Mouse (Mus musculus) limb, embryonic 13.5 days (tissue): ENCODE measurements around the gene Vps13d. TPM values are rescaled to one million over a fixed set of nuclear protein-coding genes. Genes with fewer than 3 reads are reported as not detected.

Experiments
- ATAC-seq: fragments of 200-750 bp; cut with Nextera tagmentation; 2 replicates; pipeline ENCODE4 v1.8.0; 2017; ENCODE audit warnings: low read depth, moderate number of reproducible peaks, moderate TSS enrichment; ENCODE audit not compliant: low FRiP score
- H3K27ac ChIP-seq: fragments of 300-500 bp; sonication (generic); 2 replicates; pipeline ENCODE4 v1.5.1; 2015; ENCODE audit warnings: inconsistent platforms, mild to moderate bottlenecking, moderate library complexity
- H3K27me3 ChIP-seq: fragments of 300-500 bp; sonication (generic); 2 replicates; pipeline ENCODE4 v1.6.1; 2015; ENCODE audit warnings: mild to moderate bottlenecking, inconsistent platforms
- H3K36me3 ChIP-seq: fragments of 300-500 bp; sonication (generic); 2 replicates; pipeline ENCODE4 v1.6.1; 2015; ENCODE audit warnings: inconsistent platforms, mild to moderate bottlenecking, moderate library complexity
- H3K4me1 ChIP-seq: fragments of 300-500 bp; sonication (generic); 2 replicates; pipeline ENCODE4 v1.6.1; 2015; ENCODE audit warnings: inconsistent platforms
- H3K4me2 ChIP-seq: fragments of 300-500 bp; sonication (generic); replicated peaks from 2 replicates; pipeline ENCODE4 v1.6.1; 2015; ENCODE audit warnings: inconsistent platforms, mild to moderate bottlenecking, moderate library complexity
- H3K4me3 ChIP-seq: fragments of 300-500 bp; sonication (generic); 2 replicates; pipeline ENCODE4 v1.5.1; 2015; ENCODE audit warnings: moderate library complexity, mild to moderate bottlenecking, inconsistent platforms
- H3K9ac ChIP-seq: fragments of 300-500 bp; sonication (generic); 2 replicates; pipeline ENCODE4 v1.6.1; 2015; ENCODE audit warnings: mild to moderate bottlenecking, inconsistent platforms
- H3K9me3 ChIP-seq: fragments of 300-500 bp; sonication (generic); 2 replicates; pipeline ENCODE4 v1.6.1; 2016; ENCODE audit warnings: inconsistent platforms
- WGBS: fragments of 180-500 bp; shearing (Covaris S2); methylation state at CpG from one replicate; pipeline ENCODE4 v1.1.7; 2015; 5-methylcytosine and 5-hydroxymethylcytosine counted together
- polyA plus RNA-seq: library from polyadenylated mRNA; unstranded; fragments of >200 nt; fragmentation: Nextera tagmentation; extraction: Ambion mirVana; gene quantifications from 2 replicates; pipeline ENCODE4 v1.2.1, GENCODE M21; 2015

Vps13d gene
- polyA plus RNA-seq, 1 experiment from 2014 or later: 13.1 TPM

- H3K4me3 ChIP-seq: no peak overlapping the region
- no peak overlapping the region for H3K4me2 ChIP-seq
- H3K4me1 ChIP-seq: peaks cover 57% of the 10 kb centered on the region
- no peaks in the 10 kb centered on the region for H3K27me3 ChIP-seq
- 92% methylated on average over 7 of the region's 7 CpGs for WGBS
- H3K36me3 ChIP-seq: peaks cover 9% of the 10 kb centered on the region
- H3K9ac ChIP-seq: no peak overlapping the region
- H3K27ac ChIP-seq: no peak overlapping the region
- no peak for ATAC-seq
- no peaks in the 10 kb centered on the region for H3K9me3 ChIP-seq
Observed at GRCm38 (mm10) chr4:144986016-144986805, 208.6 kb downstream of the Vps13d start.

GRCm38 (mm10) chr4:144983821-144984371 lies 210.9 kb downstream of the Vps13d start:
- Histone ChIP-seq H3K27ac (no peak overlapping the region), H3K9me3 (no peaks in the 10 kb centered on the region), H3K9ac (no peak overlapping the region), H3K4me1 (peaks cover 60% of the 10 kb centered on the region), H3K4me2 (no peak overlapping the region), H3K4me3 (no peak overlapping the region), H3K27me3 (no peaks in the 10 kb centered on the region), H3K36me3 (peaks cover 9% of the 10 kb centered on the region)
- WGBS: 64% methylated on average over 8 of the region's 8 CpGs
- no peak for ATAC-seq

- 63% methylated on average over 8 of the region's 8 CpGs for WGBS
Observed at GRCm38 (mm10) chr4:144983228-144983744, 211.5 kb downstream of the Vps13d start.

GRCm38 (mm10) chr4:144980811-144981551 lies 213.8 kb downstream of the Vps13d start:
- Histone ChIP-seq H3K4me3 (no peak overlapping the region), H3K9ac (no peak overlapping the region), H3K27me3 (no peaks in the 10 kb centered on the region), H3K9me3 (no peaks in the 10 kb centered on the region), H3K4me2 (no peak overlapping the region), H3K36me3 (peaks cover 11% of the 10 kb centered on the region), H3K4me1 (peaks cover 64% of the 10 kb centered on the region), H3K27ac (peak overlapping the region; percentile 79)
- ATAC-seq: peak; percentile 68; the same call in 1 of the 2 replicates
- WGBS: 15% methylated on average over 8 of the region's 8 CpGs

More at GRCm38 (mm10) chr4:144983228-144983744, 211.5 kb downstream of the Vps13d start:
- ATAC-seq: no peak
- Histone ChIP-seq H3K9me3 (no peaks in the 10 kb centered on the region), H3K36me3 (peaks cover 9% of the 10 kb centered on the region), H3K27ac (no peak overlapping the region), H3K4me2 (no peak overlapping the region), H3K4me1 (peaks cover 60% of the 10 kb centered on the region), H3K9ac (no peak overlapping the region), H3K27me3 (no peaks in the 10 kb centered on the region), H3K4me3 (no peak overlapping the region)

DNA sequence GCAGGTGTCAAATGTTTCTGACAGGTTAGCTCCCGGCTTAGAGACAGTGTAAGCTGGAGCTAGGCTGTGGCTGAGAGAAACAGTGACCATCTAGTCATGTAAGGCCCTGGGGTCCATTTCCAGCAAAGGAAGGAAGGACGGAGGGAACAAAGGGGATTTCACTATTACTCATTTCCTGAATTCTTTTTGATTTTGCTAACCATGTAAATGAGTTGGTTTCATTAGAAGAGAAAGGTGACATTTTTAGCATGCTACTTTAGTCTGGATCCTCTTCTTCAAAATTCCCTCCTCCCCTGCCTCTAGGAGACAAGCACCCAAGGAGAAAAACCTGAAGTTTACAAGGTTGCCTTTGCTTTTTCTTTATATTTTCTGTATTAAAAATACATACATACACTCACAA lies 214.7 kb downstream of the Vps13d start:
- Histone ChIP-seq H3K4me3 (no peak overlapping the region), H3K36me3 (peaks cover 11% of the 10 kb centered on the region), H3K27me3 (no peaks in the 10 kb centered on the region), H3K9me3 (no peaks in the 10 kb centered on the region), H3K27ac (peak overlapping the region; percentile 59; the same call in 1 of the 2 replicates), H3K9ac (no peak overlapping the region), H3K4me1 (peaks cover 62% of the 10 kb centered on the region), H3K4me2 (no peak overlapping the region)
- ATAC-seq: no peak
- WGBS: 60% methylated on average over 2 of the region's 2 CpGs

- Histone ChIP-seq H3K27me3 (no peaks in the 10 kb centered on the region), H3K9me3 (no peaks in the 10 kb centered on the region), H3K27ac (peak overlapping the region; percentile 63; the same call in 1 of the 2 replicates), H3K9ac (0 out of 2 replicates have a peak overlapping the region, but pooled peaks have one; percentile 8), H3K36me3 (peaks cover 13% of the 10 kb centered on the region), H3K4me2 (no peak overlapping the region), H3K4me3 (no peak overlapping the region), H3K4me1 (peaks cover 55% of the 10 kb centered on the region)
- ATAC-seq: peak; percentile 52
- 42% methylated on average over 6 of the region's 6 CpGs for WGBS
Observed at GRCm38 (mm10) chr4:144978039-144978438, 216.8 kb downstream of the Vps13d start.

DNA sequence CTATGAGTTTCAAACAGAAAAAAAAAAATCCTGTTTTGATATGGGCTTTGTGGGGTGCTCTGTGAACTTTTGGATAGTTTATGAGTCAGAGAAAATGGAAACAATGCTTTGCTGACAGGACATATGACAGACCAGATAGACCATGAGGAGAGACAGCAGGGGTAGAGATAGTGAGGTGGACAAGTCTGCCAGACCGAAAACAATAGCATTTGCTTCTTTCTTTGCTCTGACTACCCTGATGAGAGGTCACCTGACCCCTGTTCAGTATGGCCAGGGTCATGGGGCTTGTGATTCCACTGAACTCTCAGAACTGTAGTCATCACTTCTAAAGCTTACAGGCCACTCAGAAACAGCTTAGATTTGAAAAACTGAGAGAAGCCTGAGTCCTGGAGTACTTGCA lies 217.7 kb downstream of the Vps13d start:
- H3K9me3 ChIP-seq: no peaks in the 10 kb centered on the region
- 88% methylated on average over 1 of the region's 1 CpGs for WGBS
- H3K27ac ChIP-seq: no peak overlapping the region
- H3K27me3 ChIP-seq: no peaks in the 10 kb centered on the region
- peaks cover 59% of the 10 kb centered on the region for H3K4me1 ChIP-seq
- H3K36me3 ChIP-seq: peaks cover 13% of the 10 kb centered on the region; the same call in 1 of the 2 replicates
- ATAC-seq: no peak
- no peak overlapping the region for H3K4me2 ChIP-seq
- H3K4me3 ChIP-seq: no peak overlapping the region
- no peak overlapping the region for H3K9ac ChIP-seq

DNA sequence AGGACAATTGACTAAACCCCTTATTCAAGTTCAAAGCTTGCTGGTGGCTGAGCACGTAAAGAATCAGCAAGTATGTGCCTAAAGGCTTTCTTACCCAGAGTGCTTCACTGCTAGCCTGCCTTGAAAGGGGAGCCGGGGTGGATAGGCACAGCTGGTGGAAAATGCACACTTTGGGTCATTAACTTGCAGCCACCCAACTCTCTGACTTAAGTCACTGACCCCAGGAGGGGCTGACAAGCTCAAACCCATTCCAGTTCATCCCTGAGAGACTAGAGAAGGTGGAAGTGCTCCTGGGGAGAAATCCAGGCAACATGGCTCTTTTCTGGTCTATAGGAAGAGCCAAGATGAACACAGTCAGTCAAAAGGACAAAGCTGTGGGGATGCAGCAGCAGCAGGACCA lies 219.3 kb downstream of the Vps13d start:
- Histone ChIP-seq H3K9ac (no peak overlapping the region), H3K36me3 (peaks cover 13% of the 10 kb centered on the region; the same call in 1 of the 2 replicates), H3K4me3 (no peak overlapping the region), H3K9me3 (no peaks in the 10 kb centered on the region), H3K4me1 (peaks cover 43% of the 10 kb centered on the region), H3K27ac (no peak overlapping the region), H3K27me3 (no peaks in the 10 kb centered on the region), H3K4me2 (no peak overlapping the region)
- WGBS: 42% methylated on average over 2 of the region's 2 CpGs
- no peak for ATAC-seq

- Histone ChIP-seq H3K27ac (no peak overlapping the region), H3K4me2 (no peak overlapping the region), H3K4me3 (no peak overlapping the region), H3K36me3 (peaks cover 19% of the 10 kb centered on the region; the same call in 1 of the 2 replicates), H3K27me3 (no peaks in the 10 kb centered on the region), H3K9ac (no peak overlapping the region), H3K4me1 (peaks cover 33% of the 10 kb centered on the region), H3K9me3 (no peaks in the 10 kb centered on the region)
- WGBS: 74% methylated on average over 3 of the region's 3 CpGs
- ATAC-seq: no peak
Observed at GRCm38 (mm10) chr4:144974458-144974857, 220.3 kb downstream of the Vps13d start.

GRCm38 (mm10) chr4:144972948-144973720 lies 221.7 kb downstream of the Vps13d start:
- WGBS: 67% methylated on average over 6 of the region's 6 CpGs
- Histone ChIP-seq H3K27ac (no peak overlapping the region; the same call in 1 of the 2 replicates), H3K36me3 (peaks cover 19% of the 10 kb centered on the region; the same call in 1 of the 2 replicates), H3K4me1 (peaks cover 24% of the 10 kb centered on the region), H3K9ac (no peak overlapping the region), H3K4me3 (no peak overlapping the region), H3K4me2 (no peak overlapping the region), H3K9me3 (no peaks in the 10 kb centered on the region), H3K27me3 (no peaks in the 10 kb centered on the region)
- no peak for ATAC-seq

DNA sequence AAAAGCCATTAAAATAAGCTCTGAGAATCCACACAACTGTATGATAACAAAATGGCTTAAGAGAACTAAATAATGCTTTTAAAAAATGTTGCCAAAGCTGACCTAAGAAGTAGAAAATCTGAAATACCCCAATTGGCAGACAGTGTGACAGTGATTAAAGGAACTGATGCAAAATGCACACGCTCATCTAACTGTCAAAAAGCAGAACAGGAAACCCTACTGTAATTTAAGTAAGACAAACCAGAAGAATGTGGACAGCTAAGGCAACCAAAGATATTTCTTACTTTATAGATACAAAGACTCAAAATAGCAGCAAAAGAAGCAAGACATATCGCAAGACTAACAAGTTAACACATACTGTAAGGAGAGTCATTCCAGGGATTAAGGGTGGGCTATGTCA lies 223.8 kb downstream of the Vps13d start:
- no peak overlapping the region for H3K4me3 ChIP-seq
- no peaks in the 10 kb centered on the region for H3K27me3 ChIP-seq
- WGBS: 89% methylated on average over 2 of the region's 2 CpGs

More for the DNA sequence above, 223.8 kb downstream of the Vps13d start:
- H3K27ac ChIP-seq: no peak overlapping the region
- no peak overlapping the region for H3K4me2 ChIP-seq
- H3K9ac ChIP-seq: no peak overlapping the region
- no peak for ATAC-seq
- 0 out of 2 replicates have a peak, but pooled peaks cover 16% of the 10 kb centered on the region for H3K4me1 ChIP-seq
- no peaks in the 10 kb centered on the region for H3K9me3 ChIP-seq
- peaks cover 13% of the 10 kb centered on the region; the same call in 1 of the 2 replicates for H3K36me3 ChIP-seq
